Mouse (Mus musculus): Measurements from ENCODE around the gene Pik3ip1. TPM values are rescaled to one million over a fixed set of nuclear protein-coding genes. Genes with fewer than 3 reads are reported as not detected.

Pik3ip1 gene
- 22.7 and 25.5 TPM in 2 replicates for polyA plus RNA-seq (2015; fragmentation: Nextera tagmentation; extraction: Ambion mirVana)

- ATAC-seq (no peak), DNase-seq (ENCODE audit: low spot score) (no peak)
- Histone ChIP-seq H3K27ac (ENCODE audit: low read length) (peak within 1 kb of the TSS; percentile 90), H3K9ac (replicated peaks; ENCODE audit: low read depth) (peak within 1 kb of the TSS; percentile 55; the same call in 1 of the 2 replicates), H3K27me3 (replicated peaks; ENCODE audit: insufficient read depth, low read length) (no peaks in the 10 kb centered on the region), H3K36me3 (ENCODE audit: insufficient read depth, low read length) (no peaks in the 10 kb centered on the region), H3K4me3 (ENCODE audit: low read depth, low read length) (peak within 1 kb of the TSS; percentile 45), H3K4me1 (ENCODE audit: insufficient read depth, low read depth, low read length) (peaks cover 12% of the 10 kb centered on the region; the same call in 1 of the 2 replicates), H3K4me2 (replicated peaks; ENCODE audit: low read depth, low read length) (peak within 1 kb of the TSS; percentile 76), H3K9me3 (ENCODE audit: low read length) (no peaks in the 10 kb centered on the region)
- no peak for TF ChIP-seq CTCF (IDR thresholded peaks at IDR 0.05)
- no peak for TF ChIP-seq EP300 (IDR thresholded peaks at IDR 0.05)
These were observed at the start of gene Pik3ip1 for GRCm38 (mm10) chr11:3329891-3330451. TSS of gene Pik3ip1 (plus strand) at chr11:3330401.

- DNase-seq (ENCODE audit: low spot score) (no peak), ATAC-seq (no peak)
- 81% methylated on average over 6 of the region's 6 CpGs for WGBS
- TF ChIP-seq CTCF (IDR thresholded peaks at IDR 0.05) (no peak), EP300 (IDR thresholded peaks at IDR 0.05) (no peak)
- H3K4me1 ChIP-seq (ENCODE audit: insufficient read depth, low read depth, low read length) = no peaks in the 10 kb centered on the region
- no peak overlapping the region for H3K27ac ChIP-seq (ENCODE audit: low read length)
- H3K27me3 ChIP-seq (replicated peaks; ENCODE audit: insufficient read depth, low read length) = no peaks in the 10 kb centered on the region
- no peaks in the 10 kb centered on the region for H3K36me3 ChIP-seq (ENCODE audit: insufficient read depth, low read length)
- no peak overlapping the region for H3K4me2 ChIP-seq (replicated peaks; ENCODE audit: low read depth, low read length)
- H3K9me3 ChIP-seq (ENCODE audit: low read length) = 0 out of 2 replicates have a peak, but pooled peaks cover 2% of the 10 kb centered on the region
- no peak overlapping the region for H3K4me3 ChIP-seq (ENCODE audit: low read depth, low read length)
- no peak overlapping the region for H3K9ac ChIP-seq (replicated peaks; ENCODE audit: low read depth)
These were observed 47.3 kb upstream of the Pik3ip1 start for GRCm38 (mm10) chr11:3282887-3283286.

GRCm38 (mm10) chr11:3283645-3284044, 46.6 kb upstream of the Pik3ip1 start:
- WGBS = 65% methylated on average over 6 of the region's 6 CpGs
- H3K27me3 ChIP-seq (replicated peaks; ENCODE audit: insufficient read depth, low read length) = no peaks in the 10 kb centered on the region
- 0 out of 2 replicates have a peak, but pooled peaks cover 2% of the 10 kb centered on the region for H3K9me3 ChIP-seq (ENCODE audit: low read length)
- no peaks in the 10 kb centered on the region for H3K36me3 ChIP-seq (ENCODE audit: insufficient read depth, low read length)
- DNase-seq (ENCODE audit: low spot score) (peak; percentile 73), ATAC-seq (peak; percentile 58)
- 0 out of 2 replicates have a peak, but pooled peaks cover 5% of the 10 kb centered on the region for H3K4me1 ChIP-seq (ENCODE audit: insufficient read depth, low read depth, low read length)
- no peak overlapping the region for H3K4me3 ChIP-seq (ENCODE audit: low read depth, low read length)
- H3K4me2 ChIP-seq (replicated peaks; ENCODE audit: low read depth, low read length) = no peak overlapping the region
- 0 out of 2 replicates have a peak overlapping the region, but pooled peaks have one; percentile 63 for H3K27ac ChIP-seq (ENCODE audit: low read length)
- 0 out of 2 replicates have a peak, but pooled peaks have one; percentile 11 for TF ChIP-seq CTCF (IDR thresholded peaks at IDR 0.05)
- TF ChIP-seq EP300 (IDR thresholded peaks at IDR 0.05) = peak; percentile 71; the same call in 1 of the 2 replicates
- H3K9ac ChIP-seq (replicated peaks; ENCODE audit: low read depth) = no peak overlapping the region

- Histone ChIP-seq H3K9ac (replicated peaks; ENCODE audit: low read depth) (no peak overlapping the region), H3K27me3 (replicated peaks; ENCODE audit: insufficient read depth, low read length) (no peaks in the 10 kb centered on the region), H3K4me1 (ENCODE audit: insufficient read depth, low read depth, low read length) (peaks cover 6% of the 10 kb centered on the region; the same call in 1 of the 2 replicates), H3K9me3 (ENCODE audit: low read length) (0 out of 2 replicates have a peak, but pooled peaks cover 2% of the 10 kb centered on the region), H3K27ac (ENCODE audit: low read length) (peak overlapping the region; percentile 20; the same call in 1 of the 2 replicates), H3K4me3 (ENCODE audit: low read depth, low read length) (no peak overlapping the region), H3K36me3 (ENCODE audit: insufficient read depth, low read length) (no peaks in the 10 kb centered on the region), H3K4me2 (replicated peaks; ENCODE audit: low read depth, low read length) (no peak overlapping the region)
- ATAC-seq = no peak
- TF ChIP-seq EP300 (IDR thresholded peaks at IDR 0.05) = no peak
- TF ChIP-seq CTCF (IDR thresholded peaks at IDR 0.05) = no peak
- WGBS = 83% methylated on average over 3 of the region's 3 CpGs
- DNase-seq (ENCODE audit: low spot score) = no peak
These were observed 44.3 kb upstream of the Pik3ip1 start for GRCm38 (mm10) chr11:3285940-3286339.

- Histone ChIP-seq H3K27me3 (replicated peaks; ENCODE audit: insufficient read depth, low read length) (no peaks in the 10 kb centered on the region), H3K4me2 (replicated peaks; ENCODE audit: low read depth, low read length) (no peak overlapping the region), H3K36me3 (ENCODE audit: insufficient read depth, low read length) (no peaks in the 10 kb centered on the region), H3K4me3 (ENCODE audit: low read depth, low read length) (no peak overlapping the region), H3K27ac (ENCODE audit: low read length) (no peak overlapping the region), H3K4me1 (ENCODE audit: insufficient read depth, low read depth, low read length) (peaks cover 15% of the 10 kb centered on the region; the same call in 1 of the 2 replicates), H3K9ac (replicated peaks; ENCODE audit: low read depth) (no peak overlapping the region), H3K9me3 (ENCODE audit: low read length) (no peaks in the 10 kb centered on the region)
- ATAC-seq (no peak), DNase-seq (ENCODE audit: low spot score) (peak; percentile 17)
- WGBS = 33% methylated on average over 6 of the region's 6 CpGs
- TF ChIP-seq EP300 (IDR thresholded peaks at IDR 0.05) = no peak
- TF ChIP-seq CTCF (IDR thresholded peaks at IDR 0.05) = no peak
These were observed 43.1 kb upstream of the Pik3ip1 start for GRCm38 (mm10) chr11:3287131-3287530.

- H3K9ac ChIP-seq (replicated peaks; ENCODE audit: low read depth) = no peak overlapping the region
- DNase-seq (ENCODE audit: low spot score) (no peak), ATAC-seq (no peak)
These were observed 42.3 kb upstream of the Pik3ip1 start for GRCm38 (mm10) chr11:3287921-3288320.

More at GRCm38 (mm10) chr11:3287921-3288320, 42.3 kb upstream of the Pik3ip1 start:
- WGBS = 59% methylated on average over 5 of the region's 5 CpGs
- 0 out of 2 replicates have a peak overlapping the region, but pooled peaks have one; percentile 98 for H3K27ac ChIP-seq (ENCODE audit: low read length)
- TF ChIP-seq EP300 (IDR thresholded peaks at IDR 0.05) (no peak), CTCF (IDR thresholded peaks at IDR 0.05) (no peak)
- H3K27me3 ChIP-seq (replicated peaks; ENCODE audit: insufficient read depth, low read length) = no peaks in the 10 kb centered on the region
- no peaks in the 10 kb centered on the region for H3K9me3 ChIP-seq (ENCODE audit: low read length)
- no peaks in the 10 kb centered on the region for H3K36me3 ChIP-seq (ENCODE audit: insufficient read depth, low read length)
- peak overlapping the region; percentile 84; the same call in 1 of the 2 replicates for H3K4me3 ChIP-seq (ENCODE audit: low read depth, low read length)
- peaks cover 23% of the 10 kb centered on the region for H3K4me1 ChIP-seq (ENCODE audit: insufficient read depth, low read depth, low read length)
- H3K4me2 ChIP-seq (replicated peaks; ENCODE audit: low read depth, low read length) = no peak overlapping the region

All from lung, postnatal 0 days (tissue).